Mouse (Mus musculus) B cell, adult 2 months (primary cell): ENCODE measurements at regions not wholly inside any gene's neighbourhood (a gene's known extent, or its start where the extent isn't known, plus 50 kb on each side); places are given as distances from the start of the nearest gene placed in this dataset.

Experiments used
- DNase-seq, 2 experiments: peaks; one replicate each; pipeline ENCODE4 v3.0.0; 2022

GRCm38 (mm10) chr12:52622398-52622797, 76.8 kb upstream of the Akap6 start:
- no peak for DNase-seq

GRCm38 (mm10) chr12:52623416-52624108, 75.6 kb upstream of the Akap6 start:
- no peak for DNase-seq

DNA sequence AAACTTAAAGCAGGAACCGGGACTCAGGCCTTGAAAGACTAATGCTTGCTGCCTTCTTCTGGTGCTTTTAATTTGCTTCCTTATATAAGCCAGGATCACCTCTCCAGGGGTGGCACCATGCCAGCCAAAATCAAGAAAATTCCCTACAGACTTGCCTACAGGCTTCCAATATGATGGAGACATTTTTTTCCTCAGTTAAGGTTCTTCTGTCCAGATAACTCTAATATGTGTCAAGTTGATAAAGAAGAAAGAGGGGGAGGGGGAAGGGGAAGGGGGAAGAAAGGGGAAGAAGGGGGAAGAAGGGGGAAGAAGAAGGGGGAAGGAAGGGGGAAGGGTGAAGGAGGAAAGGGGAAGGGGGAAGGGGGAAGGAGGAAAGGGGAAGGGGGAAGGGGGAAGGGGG, 74.3 kb upstream of the Akap6 start:
- no peak for DNase-seq

GRCm38 (mm10) chr12:52628771-52629170, 70.4 kb upstream of the Akap6 start:
- DNase-seq, result no peak

DNA sequence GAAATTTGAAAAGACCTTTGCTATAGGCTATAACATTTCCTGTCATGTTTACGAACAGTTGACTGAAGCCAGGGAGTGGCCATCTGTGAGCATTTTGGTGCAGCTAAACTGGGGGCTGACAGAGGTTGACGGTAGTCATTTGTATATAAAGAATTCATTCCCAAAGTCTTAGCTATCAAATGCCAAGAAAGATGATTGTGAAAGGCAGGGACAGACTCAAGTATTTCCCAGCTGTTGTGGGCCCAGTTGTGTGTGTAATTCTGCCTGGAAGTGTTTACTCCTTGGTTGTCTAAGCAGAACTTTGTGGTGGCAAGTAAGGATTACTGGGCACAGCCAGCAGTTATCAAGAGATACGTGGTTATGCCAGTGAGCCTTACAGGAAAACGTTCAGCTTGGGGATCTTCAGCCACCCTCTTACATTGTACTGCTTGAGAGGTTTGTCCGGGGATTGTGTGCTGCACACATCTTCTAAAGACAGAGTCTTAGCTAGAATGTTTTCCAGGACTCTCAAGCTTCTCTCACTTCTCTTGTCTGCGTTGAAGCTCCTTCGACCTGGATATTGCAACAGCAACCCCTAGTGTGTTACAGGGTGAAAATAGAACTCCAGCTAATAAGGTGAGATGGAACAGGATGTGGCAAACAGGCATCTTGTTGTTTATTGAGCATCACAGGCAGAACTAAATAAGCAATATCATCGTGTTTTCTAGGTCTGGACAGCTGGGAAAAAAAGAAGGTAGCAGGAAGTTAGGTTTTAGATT, 63.9 kb upstream of the Akap6 start:
- DNase-seq, result no peak

DNA sequence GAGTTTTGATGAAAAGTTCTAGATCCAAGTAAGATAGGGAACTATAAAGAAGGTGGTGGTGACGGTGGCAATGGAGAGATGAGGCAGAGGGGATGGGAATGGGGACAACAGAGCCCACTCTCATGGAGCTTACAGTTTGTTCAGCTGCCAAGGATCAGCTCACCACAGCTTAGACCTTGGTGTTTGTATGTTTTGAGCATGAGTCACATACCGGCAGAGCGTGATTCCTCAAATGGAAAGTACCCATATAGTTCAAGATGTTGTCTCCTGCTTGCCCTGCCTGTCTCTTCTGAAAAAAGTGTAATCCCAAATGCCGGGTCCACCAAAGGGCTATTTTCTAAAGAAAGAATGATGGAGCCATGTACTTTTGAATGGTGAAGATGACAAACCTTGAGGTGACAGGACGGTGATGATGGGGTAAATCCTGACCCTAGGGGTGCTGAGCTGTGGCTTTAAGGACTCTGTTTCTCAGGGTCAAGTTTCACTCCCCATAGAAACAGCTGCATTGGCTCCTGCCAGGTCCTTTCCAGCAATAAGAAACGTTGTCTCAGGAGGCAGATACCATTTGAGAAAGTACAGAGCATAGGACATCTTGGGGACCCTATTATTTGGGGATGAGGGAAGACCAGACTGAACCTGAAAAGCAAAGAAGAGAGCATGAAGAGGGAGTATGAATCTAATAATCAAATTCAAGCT, 62.8 kb upstream of the Akap6 start:
- no peak for DNase-seq

GRCm38 (mm10) chr12:52636920-52637319, 62.3 kb upstream of the Akap6 start:
- no peak for DNase-seq

DNA sequence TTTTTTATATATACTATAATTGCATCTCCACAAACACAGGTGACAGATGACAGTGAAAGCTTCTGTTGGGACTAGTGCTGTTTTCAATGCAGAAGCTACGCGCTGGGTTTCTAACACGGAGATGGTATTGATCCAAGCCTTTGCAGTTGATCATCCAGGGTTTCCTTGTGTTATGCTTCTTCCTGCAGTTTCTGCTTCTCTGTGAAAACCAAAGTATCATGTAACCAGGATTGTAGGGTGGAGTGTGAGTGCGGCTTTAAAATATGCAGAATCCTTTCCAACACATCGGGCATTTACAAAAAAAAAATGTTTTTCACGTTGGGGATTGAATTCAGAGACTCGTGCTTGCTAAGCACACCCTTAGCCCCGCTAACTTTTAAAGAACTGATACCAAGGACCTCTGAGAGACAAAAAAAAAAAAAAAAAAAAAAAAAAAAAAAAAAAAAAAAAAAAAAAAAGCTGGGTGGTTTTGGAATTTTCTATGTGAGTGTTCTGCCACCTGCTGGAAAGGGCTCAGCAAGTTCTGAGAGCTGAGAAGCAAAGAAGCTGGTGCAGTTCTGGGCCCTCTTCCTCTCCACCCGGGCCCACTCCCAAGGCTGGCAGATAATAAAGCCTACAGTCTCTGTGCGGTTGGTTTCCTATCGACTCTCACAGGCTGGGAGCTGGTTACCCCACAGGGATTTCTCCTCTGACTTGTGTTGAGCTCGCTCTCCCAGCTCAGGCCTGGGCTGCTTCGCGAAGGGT, 61.5 kb upstream of the Akap6 start:
- DNase-seq, result peak; percentile 44 to 51

DNA sequence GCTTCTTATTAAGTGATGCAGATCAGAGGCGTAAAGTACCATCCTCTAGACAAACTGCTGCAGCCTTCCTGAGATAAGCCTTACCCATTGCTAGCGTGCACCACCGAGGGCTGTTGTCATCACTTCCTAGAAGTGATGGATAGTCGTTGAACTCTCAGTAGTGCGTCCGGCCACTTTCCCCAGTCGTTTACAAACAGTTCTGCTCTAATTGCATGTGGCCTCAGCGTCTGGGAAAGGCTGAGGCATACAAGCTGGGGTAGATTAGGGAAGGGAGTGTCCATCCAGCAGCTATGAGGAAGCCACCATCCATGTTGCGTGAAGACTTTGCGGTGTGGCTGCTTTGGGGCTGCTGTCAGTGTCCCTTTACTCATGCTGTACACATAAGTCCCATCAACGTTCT, 60.7 kb upstream of the Akap6 start:
- no peak for DNase-seq

DNA sequence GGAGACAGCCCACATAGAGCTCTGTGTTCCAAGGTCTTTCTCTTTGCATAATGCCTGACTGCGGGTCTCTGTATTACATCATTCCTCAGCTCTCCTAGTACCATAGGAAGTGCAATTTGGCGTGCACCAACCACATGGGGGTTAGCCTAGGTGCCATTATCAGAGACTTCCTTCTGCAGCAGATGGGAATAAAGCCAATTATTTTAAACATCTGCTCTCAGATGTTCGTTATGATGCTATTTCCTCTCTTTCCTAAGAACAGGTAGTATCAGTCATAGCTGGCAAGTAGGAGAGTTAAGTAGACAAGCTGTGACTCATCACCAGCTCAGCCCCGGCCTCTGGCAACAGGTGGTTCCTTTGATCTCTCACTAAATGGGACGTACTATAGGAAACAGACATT, 55.1 kb upstream of the Akap6 start:
- DNase-seq, result no peak
